Mouse (Mus musculus) forebrain, postnatal 0 days (tissue): ENCODE results near the gene Foxd1. TPM values are rescaled to one million over a fixed set of nuclear protein-coding genes. Genes with fewer than 3 reads are reported as not detected.

Source experiments
- ATAC-seq: fragments of 200-750 bp; cut with Nextera tagmentation; 2 replicates; pipeline ENCODE4 v1.8.0; 2017; ENCODE audit warnings: mild to moderate bottlenecking, moderate library complexity
- DNase-seq: peaks from one replicate; pipeline ENCODE4 v3.0.0-alpha.2; 2015
- H3K27ac ChIP-seq: fragments of 300-500 bp; sonication (generic); 2 replicates; pipeline ENCODE4 v1.5.1; 2014; ENCODE audit warnings: low read depth, mild to moderate bottlenecking, antibody characterized with exemption, low read length, moderate library complexity, mixed read lengths
- H3K27me3 ChIP-seq: fragments of 300-500 bp; sonication (generic); 2 replicates; pipeline ENCODE4 v1.6.1; 2014; ENCODE audit warnings: mild to moderate bottlenecking, low read length, mixed read lengths; ENCODE audit not compliant: insufficient read depth
- H3K36me3 ChIP-seq: fragments of 300-500 bp; sonication (generic); 2 replicates; pipeline ENCODE4 v1.6.1; 2014; ENCODE audit warnings: mild to moderate bottlenecking, moderate library complexity; ENCODE audit not compliant: insufficient read depth
- H3K4me1 ChIP-seq: fragments of 300-500 bp; sonication (generic); 2 replicates; pipeline ENCODE4 v1.6.1; 2014; ENCODE audit warnings: antibody characterized with exemption; ENCODE audit not compliant: insufficient read depth
- H3K4me2 ChIP-seq: fragments of 300-500 bp; sonication (generic); 2 replicates; pipeline ENCODE4 v1.6.1; 2014; ENCODE audit warnings: low read depth, mild to moderate bottlenecking, moderate library complexity
- H3K4me3 ChIP-seq: fragments of 300-500 bp; sonication (generic); 2 replicates; pipeline ENCODE4 v1.5.1; 2014; ENCODE audit warnings: low read depth, low read length, mixed read lengths
- H3K9ac ChIP-seq: fragments of 300-500 bp; sonication (generic); 2 replicates; pipeline ENCODE4 v1.6.1; 2014; ENCODE audit warnings: mild to moderate bottlenecking
- H3K9me3 ChIP-seq: fragments of 300-500 bp; sonication (generic); 2 replicates; pipeline ENCODE4 v1.6.1; 2016; ENCODE audit warnings: low read length
- CTCF ChIP-seq: sonication (generic); IDR thresholded peaks from 2 replicates; pipeline ENCODE4 v1.5.1; 2016; ENCODE audit warnings: antibody characterized with exemption, control low read depth, low read depth
- WGBS: fragments of 180-500 bp; shearing (Covaris S2); extraction: QIAGEN DNeasy Blood & Tissue Kit; methylation state at CpG from one replicate; pipeline ENCODE4 v1.1.7; 2014; 5-methylcytosine and 5-hydroxymethylcytosine counted together
- polyA plus RNA-seq: library from polyadenylated mRNA; unstranded; fragments of >200 nt; fragmentation: Nextera tagmentation; extraction: Ambion mirVana; gene quantifications from 2 replicates; pipeline ENCODE4 v1.2.1, GENCODE M21; 2015
- total RNA-seq: library from RNA; depleted of rRNA; stranded (reverse); fragments of >200 nt; gene quantifications from 2 replicates; pipeline ENCODE4 v1.2.3, GENCODE M21; 2014

The Foxd1 gene
- total and polyA plus RNA-seq, 2 experiments from 2014 or later = 0.86 to 2.0 TPM

- Histone ChIP-seq H3K27me3 (no peaks in the 10 kb centered on the region), H3K4me1 (no peaks in the 10 kb centered on the region), H3K36me3 (no peaks in the 10 kb centered on the region), H3K9me3 (no peaks in the 10 kb centered on the region), H3K4me2 (no peak overlapping the region), H3K4me3 (no peak overlapping the region), H3K9ac (no peak overlapping the region), H3K27ac (no peak overlapping the region)
- ATAC-seq (no peak), DNase-seq (no peak)
- TF ChIP-seq CTCF = peak; percentile 30; the same call in 1 of the 2 replicates
- 40% methylated on average over 2 of the region's 2 CpGs for WGBS
These were observed 21.9 kb upstream of the Foxd1 start for GRCm38 (mm10) chr13:98332106-98332505.

GRCm38 (mm10) chr13:98336205-98336604 lies 17.8 kb upstream of the Foxd1 start:
- Histone ChIP-seq H3K4me3 (no peak overlapping the region), H3K27ac (no peak overlapping the region), H3K36me3 (no peaks in the 10 kb centered on the region), H3K4me1 (no peaks in the 10 kb centered on the region), H3K4me2 (no peak overlapping the region), H3K27me3 (no peaks in the 10 kb centered on the region), H3K9ac (no peak overlapping the region), H3K9me3 (no peaks in the 10 kb centered on the region)
- WGBS = 88% methylated on average over 1 of the region's 1 CpGs
- no peak for TF ChIP-seq CTCF
- ATAC-seq = no peak
- no peak for DNase-seq

GRCm38 (mm10) chr13:98340506-98340905 lies 13.5 kb upstream of the Foxd1 start:
- no peak overlapping the region for H3K4me2 ChIP-seq
- TF ChIP-seq CTCF = no peak
- H3K9me3 ChIP-seq = no peaks in the 10 kb centered on the region
- peaks cover 5% of the 10 kb centered on the region; the same call in 1 of the 2 replicates for H3K27me3 ChIP-seq
- no peaks in the 10 kb centered on the region for H3K36me3 ChIP-seq
- no peaks in the 10 kb centered on the region for H3K4me1 ChIP-seq
- no peak overlapping the region for H3K4me3 ChIP-seq
- DNase-seq (no peak), ATAC-seq (no peak)
- WGBS = 84% methylated on average over 5 of the region's 5 CpGs
- no peak overlapping the region for H3K9ac ChIP-seq
- H3K27ac ChIP-seq = no peak overlapping the region

DNA sequence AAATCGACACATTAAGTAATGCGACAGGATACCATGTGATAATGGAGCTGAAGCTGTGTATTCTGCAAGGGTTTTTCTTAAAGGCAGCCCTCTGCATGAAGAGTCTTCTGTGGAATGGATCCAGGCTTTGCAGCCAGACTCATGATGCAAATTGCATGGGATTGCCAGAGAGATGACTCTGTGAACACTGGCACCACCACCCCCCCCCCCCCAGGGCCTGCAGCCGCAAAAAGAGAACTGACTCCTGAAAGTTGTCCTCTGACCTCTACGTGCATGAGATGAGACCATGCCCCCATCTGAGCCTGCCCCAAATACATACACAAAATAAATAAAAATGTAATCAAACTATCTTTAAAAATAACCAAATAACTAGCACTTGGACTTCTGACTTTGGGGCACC lies 4.6 kb upstream of the Foxd1 start:
- ATAC-seq = no peak
- no peaks in the 10 kb centered on the region for H3K9me3 ChIP-seq
- H3K27ac ChIP-seq = no peak overlapping the region
- 0 out of 2 replicates have a peak, but pooled peaks cover 4% of the 10 kb centered on the region for H3K4me1 ChIP-seq
- no peak overlapping the region for H3K9ac ChIP-seq
- no peaks in the 10 kb centered on the region for H3K36me3 ChIP-seq
- TF ChIP-seq CTCF = no peak
- no peak for DNase-seq
- peaks cover 64% of the 10 kb centered on the region for H3K27me3 ChIP-seq
- H3K4me3 ChIP-seq = no peak overlapping the region
- WGBS = 84% methylated on average over 4 of the region's 4 CpGs
- no peak overlapping the region for H3K4me2 ChIP-seq

DNA sequence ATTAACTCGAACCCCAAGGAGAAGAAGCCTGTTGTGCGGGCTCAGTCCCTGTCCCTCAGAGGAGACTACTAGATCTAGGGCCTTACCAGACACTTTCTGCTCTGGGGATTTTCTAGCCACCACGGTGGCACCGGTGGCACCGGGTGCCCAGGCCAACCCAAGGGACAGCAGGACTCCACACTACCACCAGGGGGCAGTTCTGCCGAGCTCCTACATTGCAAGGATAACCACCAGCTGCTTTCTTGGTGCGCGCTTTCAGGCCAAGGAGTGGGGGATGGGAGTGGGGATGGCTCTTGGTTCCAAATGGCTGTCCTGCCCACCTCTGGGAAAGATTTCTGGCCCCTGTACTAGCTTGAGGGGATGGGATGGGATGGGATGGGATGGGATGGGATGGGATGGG lies 2.5 kb upstream of the Foxd1 start:
- whole genome bisulfite sequencing = 5% methylated on average over 8 of the region's 8 CpGs

DNA sequence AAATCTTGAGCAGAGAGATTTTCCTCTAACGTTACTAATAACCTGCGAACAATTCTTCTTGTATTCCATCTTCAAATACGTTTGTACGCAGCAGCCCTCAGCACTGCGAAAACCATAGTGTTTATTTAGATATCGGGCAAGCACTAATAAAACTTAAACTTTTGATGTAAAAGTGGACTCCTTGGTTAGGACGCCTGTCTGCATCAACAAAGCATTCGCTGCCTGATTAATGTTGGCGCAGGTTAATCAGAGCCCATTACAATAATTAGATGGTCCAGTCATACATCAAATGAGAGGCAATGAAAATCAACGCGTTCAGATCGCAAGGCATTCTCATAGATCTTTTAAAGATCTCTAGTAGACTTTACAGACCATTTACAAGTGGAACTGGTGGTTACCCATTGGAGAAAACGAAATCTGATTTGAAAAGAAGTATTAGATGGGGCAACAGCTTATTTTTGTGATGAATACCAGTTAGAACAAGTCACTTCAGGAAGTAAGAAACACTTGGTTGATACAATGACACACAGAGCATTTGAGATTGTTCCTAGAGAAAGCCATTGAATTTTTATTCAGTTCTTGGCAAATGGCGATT lies 1.6 kb upstream of the Foxd1 start:
- peaks cover 67% of the 10 kb centered on the region for H3K27me3 ChIP-seq
- no peak for ATAC-seq
- DNase-seq = peak; percentile 66
- no peaks in the 10 kb centered on the region for H3K9me3 ChIP-seq
- no peak overlapping the region for H3K4me3 ChIP-seq
- no peak overlapping the region for H3K27ac ChIP-seq
- 10% methylated on average over 14 of the region's 14 CpGs for WGBS
- H3K36me3 ChIP-seq = no peaks in the 10 kb centered on the region
- H3K4me1 ChIP-seq = 0 out of 2 replicates have a peak, but pooled peaks cover 4% of the 10 kb centered on the region
- H3K9ac ChIP-seq = no peak overlapping the region
- no peak for TF ChIP-seq CTCF
- no peak overlapping the region for H3K4me2 ChIP-seq

More for the DNA sequence above, 2.5 kb upstream of the Foxd1 start:
- ATAC-seq (no peak), DNase-seq (no peak)
- H3K9ac ChIP-seq = no peak overlapping the region
- peaks cover 59% of the 10 kb centered on the region for H3K27me3 ChIP-seq
- peak; percentile 55 for TF ChIP-seq CTCF
- H3K9me3 ChIP-seq = no peaks in the 10 kb centered on the region
- H3K4me1 ChIP-seq = 0 out of 2 replicates have a peak, but pooled peaks cover 4% of the 10 kb centered on the region
- H3K4me3 ChIP-seq = no peak overlapping the region
- H3K27ac ChIP-seq = no peak overlapping the region
- no peak overlapping the region for H3K4me2 ChIP-seq
- no peaks in the 10 kb centered on the region for H3K36me3 ChIP-seq

GRCm38 (mm10) chr13:98353709-98354089 lies 343 bp upstream of the Foxd1 start:
- Histone ChIP-seq H3K4me1 (0 out of 2 replicates have a peak, but pooled peaks cover 4% of the 10 kb centered on the region), H3K4me2 (peak overlapping the region; percentile 55), H3K9ac (no peak overlapping the region), H3K36me3 (no peaks in the 10 kb centered on the region), H3K27ac (no peak overlapping the region), H3K27me3 (peaks cover 68% of the 10 kb centered on the region), H3K4me3 (peak overlapping the region; percentile 34; the same call in 1 of the 2 replicates), H3K9me3 (no peaks in the 10 kb centered on the region)
- no peak for TF ChIP-seq CTCF
- DNase-seq = peak; percentile 18
- no peak for ATAC-seq
- 2% methylated on average over 13 of the region's 13 CpGs for WGBS
